Mouse (Mus musculus): ENCODE measurements around the gene Npl. TPM values are rescaled to one million over a fixed set of nuclear protein-coding genes. Genes with fewer than 3 reads are reported as not detected.
"Not testable (repeated sequence)": the region's sequence is repeated elsewhere in the genome, so short reads cannot be mapped to it uniquely, and the experiment has no call there.

Npl gene
- total RNA-seq, 2 experiments from 2014 or later, result 1.7 to 5.9 TPM

DNA sequence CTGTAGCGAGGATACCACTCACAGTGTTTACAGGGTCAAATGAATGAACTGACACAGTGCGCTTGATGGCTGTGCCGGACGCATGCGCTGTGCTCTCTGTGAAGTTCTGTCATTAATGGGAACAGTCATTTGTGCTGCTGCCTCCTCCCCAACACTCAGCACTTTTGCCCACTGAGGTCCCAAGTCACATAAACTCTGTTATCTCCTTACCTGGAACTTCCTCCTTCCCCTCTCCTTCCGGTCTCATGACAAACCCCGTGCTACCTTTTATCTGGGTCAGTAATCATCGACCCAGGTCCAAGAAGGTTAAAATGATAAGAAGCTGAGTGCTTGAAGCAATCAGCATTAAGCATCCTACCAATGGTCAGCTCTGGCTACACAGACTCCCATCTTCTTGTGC lies 2.3 kb downstream of the Npl start:
- ATAC-seq (replicated peaks; ENCODE audit: low FRiP score, poor library complexity, severe bottlenecking), result no peak

DNA sequence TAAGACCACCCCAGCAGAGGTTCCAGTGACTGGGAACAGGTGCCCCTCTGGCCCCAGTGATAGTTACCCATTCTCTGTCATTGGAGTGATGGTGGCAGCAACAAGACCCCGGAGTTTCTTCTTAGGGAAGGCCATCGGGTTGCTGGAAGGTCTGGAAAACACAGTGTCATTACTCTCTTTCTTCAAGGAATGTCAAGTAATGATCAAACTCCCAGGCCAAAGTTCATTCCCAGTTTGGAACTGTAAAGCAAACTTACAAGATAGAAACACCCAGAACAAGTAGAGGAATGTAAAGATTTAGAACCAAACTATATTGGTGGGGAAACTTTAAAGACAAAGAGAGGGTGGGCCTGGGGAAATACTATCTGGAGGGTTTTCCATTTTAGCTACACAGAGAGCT lies 4.6 kb downstream of the Npl start:
- no peak for ATAC-seq (replicated peaks; ENCODE audit: low FRiP score, poor library complexity, severe bottlenecking)

DNA sequence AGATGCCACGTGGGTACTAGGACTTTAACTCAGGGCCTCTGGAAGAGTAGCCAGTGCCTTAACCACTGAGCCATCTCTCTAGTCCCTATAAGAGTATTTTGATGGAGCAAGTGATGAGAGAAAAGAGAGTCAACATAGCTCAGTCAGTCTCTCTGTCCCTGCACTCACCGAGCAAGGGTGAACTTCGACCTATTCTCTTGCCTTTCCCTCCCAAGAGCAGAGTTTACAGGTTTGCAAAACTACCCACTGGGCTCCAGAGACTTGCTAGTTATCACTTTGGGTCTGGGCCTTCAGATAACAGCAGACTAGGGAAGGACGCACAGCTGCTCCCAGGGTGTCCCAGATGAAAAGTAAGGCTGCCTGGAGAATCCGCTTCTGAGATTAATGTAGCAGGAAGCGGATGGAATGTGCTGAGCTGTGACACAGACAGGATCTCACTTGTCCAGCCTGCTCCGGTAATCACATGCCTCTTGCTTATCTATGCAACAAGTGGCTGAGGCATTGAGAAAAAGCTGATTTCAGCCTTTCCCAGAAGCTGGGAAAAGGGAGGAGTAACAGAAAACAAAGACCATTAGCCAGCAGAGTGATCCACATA lies 7.0 kb downstream of the Npl start:
- ATAC-seq (replicated peaks; ENCODE audit: low FRiP score, poor library complexity, severe bottlenecking), result no peak

DNA sequence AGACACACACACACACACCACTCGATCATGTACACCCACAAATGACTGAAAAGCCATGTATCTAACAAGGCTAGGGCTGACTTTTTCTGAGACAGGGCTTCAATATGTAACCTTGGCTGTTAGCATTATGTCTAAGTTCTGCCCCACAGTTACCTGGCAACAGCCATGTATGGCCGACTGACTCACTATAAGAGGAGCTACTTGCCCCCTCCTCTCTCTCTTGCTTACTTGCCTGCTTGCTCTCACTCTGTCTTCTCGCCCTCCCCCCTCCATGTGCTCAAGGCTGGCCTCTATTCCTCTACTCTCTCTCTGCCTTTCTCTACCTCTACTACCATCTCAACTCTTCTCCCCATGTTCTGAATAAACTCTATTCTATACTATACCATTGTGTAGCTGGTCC lies 9.1 kb downstream of the Npl start:
- no peak for ATAC-seq (replicated peaks; ENCODE audit: low FRiP score, poor library complexity, severe bottlenecking)

DNA sequence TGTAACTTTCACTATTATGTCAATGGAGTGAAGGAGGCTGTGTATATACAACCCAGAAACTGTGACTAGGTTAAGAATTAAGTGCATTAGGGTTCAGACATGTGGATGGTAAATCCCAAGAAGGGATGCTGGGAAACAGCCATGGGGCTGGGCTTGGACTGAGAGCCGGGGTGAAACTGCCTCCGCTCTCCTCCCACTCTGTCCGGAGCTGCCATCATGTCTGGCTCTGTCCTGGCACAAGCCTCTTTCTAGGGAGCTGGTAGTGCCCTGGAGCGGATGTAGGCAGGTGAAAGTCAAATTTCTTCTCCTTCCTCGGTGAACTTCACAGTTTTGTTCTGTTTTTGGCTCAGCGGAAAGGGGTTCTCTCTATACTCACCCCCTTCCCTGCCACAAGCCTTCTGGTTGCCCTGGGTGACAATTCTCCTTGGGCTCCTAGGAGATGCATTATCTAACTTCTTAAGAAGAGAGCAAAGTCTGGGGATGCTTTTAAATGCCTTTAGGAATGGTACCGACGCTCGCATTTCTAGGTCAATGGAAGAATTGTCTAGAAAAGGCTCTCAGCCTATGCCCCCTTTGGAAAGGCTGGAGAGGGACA lies 10.0 kb downstream of the Npl start:
- ATAC-seq (replicated peaks; ENCODE audit: low FRiP score, poor library complexity, severe bottlenecking), result no peak

DNA sequence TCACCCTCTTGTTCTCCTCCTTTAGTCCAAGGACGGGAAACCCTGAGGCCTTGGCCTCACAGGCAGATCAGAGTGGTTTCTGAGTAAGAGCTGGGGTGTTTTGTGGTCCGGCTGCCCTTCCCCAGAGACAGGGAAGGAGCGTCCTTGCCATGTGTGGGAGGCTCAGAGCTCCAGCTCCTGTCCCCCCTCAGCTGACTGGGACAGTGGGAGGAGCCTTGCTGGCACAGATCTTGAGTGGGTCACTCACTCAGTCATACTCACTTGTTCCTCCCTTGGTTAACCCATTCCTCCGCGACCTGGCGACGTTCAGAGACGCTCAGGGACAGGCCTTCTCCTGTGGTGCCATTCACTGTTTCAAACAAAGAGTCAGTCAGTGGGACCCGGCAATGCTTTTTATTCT lies 14.2 kb downstream of the Npl start:
- ATAC-seq (replicated peaks; ENCODE audit: low FRiP score, poor library complexity, severe bottlenecking), result no peak

DNA sequence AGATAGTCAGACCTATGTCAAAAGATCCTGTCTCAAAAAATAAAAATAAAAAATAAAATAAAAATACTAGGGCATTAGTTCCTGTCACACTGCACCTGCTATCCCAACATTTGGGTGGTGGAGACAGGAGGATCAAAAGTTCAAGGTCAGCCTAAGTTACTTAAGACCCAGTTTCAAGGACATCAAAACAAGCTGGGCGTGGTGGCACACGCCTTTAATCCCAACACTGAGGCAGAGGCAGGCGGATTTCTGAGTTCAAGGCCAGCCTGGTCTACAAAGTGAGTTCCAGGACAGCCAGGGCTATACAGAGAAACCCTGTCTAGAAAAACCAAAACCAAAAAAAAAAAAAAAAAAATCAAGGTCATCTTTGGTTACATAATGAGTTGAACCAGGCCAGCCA lies 16.9 kb downstream of the Npl start:
- not testable (repeated sequence) for ATAC-seq (replicated peaks; ENCODE audit: low FRiP score, poor library complexity, severe bottlenecking)

DNA sequence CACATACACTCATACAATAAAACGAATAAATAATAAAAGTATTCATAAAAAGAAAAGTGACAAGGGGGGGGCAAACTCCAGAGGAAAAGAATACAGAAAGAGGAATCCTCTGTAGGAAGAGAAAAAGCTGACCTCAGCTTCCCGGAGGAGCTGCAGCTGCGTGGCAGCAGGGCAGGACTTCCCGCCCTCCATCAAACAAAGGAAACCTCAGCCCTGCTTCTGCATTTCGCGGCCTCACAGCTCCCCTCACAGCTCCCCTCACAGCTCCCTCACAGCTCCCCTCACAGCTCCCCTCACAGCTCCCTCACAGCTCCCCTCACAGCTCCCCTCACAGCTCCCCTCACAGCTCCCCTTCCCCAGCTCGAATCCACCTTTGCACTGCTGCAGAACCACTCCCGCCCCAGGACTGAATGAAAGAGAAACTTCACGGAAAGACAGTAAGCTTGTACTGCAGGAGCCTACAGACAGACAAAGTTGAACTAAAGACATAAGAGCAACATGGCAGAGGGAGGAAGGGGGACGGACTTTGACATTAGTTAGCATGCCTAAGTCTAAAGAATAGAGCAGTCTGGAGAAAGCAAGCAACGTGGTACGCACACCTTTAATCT lies 17.5 kb downstream of the Npl start:
- ATAC-seq (replicated peaks; ENCODE audit: low FRiP score, poor library complexity, severe bottlenecking), result no peak

DNA sequence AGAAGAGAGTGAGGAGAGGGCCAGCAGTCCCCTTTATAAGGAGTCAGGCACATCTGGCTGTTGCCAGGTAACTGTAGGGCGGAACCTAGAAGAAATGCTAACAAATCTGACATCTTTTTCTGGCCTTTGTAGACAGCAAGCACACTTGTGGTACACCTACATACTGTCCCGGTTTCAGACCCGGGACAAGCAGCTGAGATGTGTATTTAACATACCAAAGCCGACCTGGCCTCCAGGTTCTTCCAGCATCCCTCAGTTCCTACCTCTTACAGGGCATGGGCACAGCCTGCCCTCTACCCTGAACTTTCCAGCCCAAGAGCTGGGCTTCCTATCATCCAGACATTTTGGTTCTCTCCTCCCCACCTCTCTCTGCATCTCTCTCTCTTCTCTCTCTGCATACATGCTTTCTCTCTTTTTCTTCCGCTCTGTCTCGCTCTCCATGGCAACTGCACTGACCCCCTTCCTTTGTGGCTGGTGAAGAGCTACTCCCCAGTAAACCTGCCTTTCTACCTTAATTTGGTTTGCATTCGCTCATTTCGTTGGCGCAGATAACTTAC lies 18.1 kb downstream of the Npl start:
- no peak for ATAC-seq (replicated peaks; ENCODE audit: low FRiP score, poor library complexity, severe bottlenecking)

DNA sequence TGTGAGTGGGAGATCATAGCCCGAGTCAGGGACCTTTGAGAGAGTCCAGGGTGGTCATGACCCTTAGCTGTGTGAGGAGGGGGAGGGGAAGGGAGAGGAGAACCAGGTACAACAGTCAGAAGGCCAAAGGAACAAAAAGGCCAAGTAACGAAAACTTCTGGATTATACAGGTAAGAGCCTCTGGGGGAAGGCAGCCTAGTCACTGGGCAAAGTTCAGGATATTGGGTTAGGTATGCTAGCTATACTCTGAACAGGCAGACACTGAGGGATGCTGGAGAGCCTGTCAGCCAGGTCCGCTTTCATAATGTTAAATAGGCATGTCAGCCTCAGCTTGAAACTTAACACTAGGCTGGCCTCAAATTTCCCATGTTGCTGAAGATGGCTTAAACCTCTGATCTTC lies 27.7 kb downstream of the Npl start:
- no peak for ATAC-seq (replicated peaks; ENCODE audit: low FRiP score, poor library complexity, severe bottlenecking)

DNA sequence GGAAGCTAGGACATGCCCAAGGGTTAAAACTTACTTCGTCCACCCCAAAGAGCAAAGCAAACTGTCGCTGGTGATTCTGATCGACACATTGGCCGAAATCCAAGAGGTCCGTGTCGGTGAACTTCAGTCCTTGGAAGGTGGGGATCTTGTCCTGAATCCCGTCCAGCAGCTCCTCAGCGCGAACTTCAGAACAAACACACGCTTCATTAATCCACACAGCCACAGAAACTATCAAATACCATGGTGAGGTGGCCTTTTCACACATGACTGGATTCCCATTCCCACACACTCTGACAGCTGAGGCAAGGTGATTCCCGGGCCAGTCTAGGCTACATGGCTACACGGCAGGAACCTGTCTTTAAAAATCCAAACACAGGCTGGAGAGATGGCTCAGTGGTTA lies 34.5 kb downstream of the Npl start:
- no peak for ATAC-seq (replicated peaks; ENCODE audit: low FRiP score, poor library complexity, severe bottlenecking)

DNA sequence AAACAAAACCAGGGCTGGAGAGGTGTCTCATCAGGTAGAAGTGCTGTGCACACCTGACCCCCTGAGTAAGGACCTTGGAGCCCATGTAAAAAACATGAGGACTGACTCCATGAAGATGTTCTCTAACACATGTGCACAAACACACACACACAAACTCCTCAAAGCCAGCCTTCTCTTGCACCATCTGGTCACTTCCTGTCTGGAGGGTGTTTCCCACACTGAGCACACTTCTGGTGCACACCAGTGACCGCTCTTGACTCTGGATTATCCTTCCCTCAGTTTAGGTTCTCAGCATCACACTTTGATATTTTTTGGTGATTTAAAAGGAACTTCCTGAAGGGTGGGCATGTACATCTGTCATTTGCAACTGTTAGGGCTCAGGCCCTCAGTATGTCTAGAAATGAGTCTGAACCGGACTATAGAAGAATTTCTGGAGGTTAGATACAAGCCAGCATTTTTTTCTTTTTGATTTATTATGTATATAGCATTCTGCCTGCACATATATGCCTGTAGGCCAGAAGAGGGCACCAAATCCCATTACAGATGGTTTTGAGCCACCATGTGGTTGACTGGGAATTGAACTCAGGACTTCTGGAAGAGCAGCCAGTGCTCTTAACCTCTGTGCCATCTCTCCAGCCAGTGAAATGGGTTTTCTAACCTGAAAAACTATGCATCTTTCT lies 39.4 kb downstream of the Npl start:
- ATAC-seq (replicated peaks; ENCODE audit: low FRiP score, poor library complexity, severe bottlenecking), result no peak

DNA sequence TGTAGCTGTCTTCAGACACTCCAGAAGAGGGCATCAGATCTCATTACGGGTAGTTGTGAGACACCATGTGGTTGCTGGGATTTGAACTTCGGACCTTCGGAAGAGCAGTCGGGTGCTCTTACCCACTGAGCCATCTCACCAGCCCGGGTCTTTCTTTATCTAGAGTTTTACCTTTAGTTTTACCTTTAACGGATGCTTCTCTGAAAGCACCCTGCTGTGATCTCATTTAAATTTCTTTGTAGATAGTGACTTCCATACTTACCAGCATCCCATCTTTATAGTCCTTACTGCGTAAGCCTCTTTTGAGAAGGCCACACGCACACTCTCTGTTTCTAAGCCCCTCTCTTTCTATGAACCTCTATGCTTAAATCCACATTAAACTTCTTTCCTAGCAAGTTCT lies 40.3 kb downstream of the Npl start:
- ATAC-seq (replicated peaks; ENCODE audit: low FRiP score, poor library complexity, severe bottlenecking), result not testable (repeated sequence)

DNA sequence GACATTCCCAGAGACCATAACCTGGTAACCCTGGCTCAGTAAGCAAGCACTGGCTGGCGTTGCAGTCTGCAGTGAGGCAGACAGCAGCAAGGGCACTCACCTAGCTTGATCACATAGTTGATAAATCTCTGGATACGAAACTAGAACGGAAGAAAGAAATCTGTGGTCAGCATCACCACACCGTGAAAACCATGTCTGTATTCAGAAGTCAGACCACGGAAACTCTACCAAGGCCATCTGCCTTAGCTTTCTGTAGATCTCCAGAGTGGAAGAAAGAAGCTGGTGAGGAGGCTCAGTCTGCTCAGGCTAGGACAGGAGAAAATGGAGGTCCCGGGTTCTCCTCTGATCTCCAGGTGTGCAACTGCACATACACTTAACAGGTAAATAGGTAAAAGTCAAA lies 40.8 kb downstream of the Npl start:
- ATAC-seq (replicated peaks; ENCODE audit: low FRiP score, poor library complexity, severe bottlenecking), result no peak

DNA sequence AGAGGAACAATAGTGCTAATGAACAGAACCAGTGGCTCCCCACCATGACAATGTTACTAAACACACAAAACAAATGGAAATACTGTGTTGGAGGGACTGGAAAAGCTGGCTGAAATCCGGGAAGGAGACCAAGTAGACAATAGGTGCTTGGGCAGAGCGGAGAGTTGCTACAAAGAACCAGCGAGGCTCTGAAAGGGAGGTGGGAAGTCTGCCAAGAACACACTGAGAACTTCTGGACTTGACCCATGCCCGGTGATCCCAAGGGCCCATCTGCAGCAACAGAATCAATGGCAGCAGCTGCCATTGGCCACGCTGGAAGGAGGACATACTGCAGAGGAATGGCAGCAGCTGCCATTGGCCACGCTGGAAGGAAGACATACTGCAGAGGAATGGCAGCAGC lies 43.6 kb downstream of the Npl start:
- ATAC-seq (replicated peaks; ENCODE audit: low FRiP score, poor library complexity, severe bottlenecking), result no peak

DNA sequence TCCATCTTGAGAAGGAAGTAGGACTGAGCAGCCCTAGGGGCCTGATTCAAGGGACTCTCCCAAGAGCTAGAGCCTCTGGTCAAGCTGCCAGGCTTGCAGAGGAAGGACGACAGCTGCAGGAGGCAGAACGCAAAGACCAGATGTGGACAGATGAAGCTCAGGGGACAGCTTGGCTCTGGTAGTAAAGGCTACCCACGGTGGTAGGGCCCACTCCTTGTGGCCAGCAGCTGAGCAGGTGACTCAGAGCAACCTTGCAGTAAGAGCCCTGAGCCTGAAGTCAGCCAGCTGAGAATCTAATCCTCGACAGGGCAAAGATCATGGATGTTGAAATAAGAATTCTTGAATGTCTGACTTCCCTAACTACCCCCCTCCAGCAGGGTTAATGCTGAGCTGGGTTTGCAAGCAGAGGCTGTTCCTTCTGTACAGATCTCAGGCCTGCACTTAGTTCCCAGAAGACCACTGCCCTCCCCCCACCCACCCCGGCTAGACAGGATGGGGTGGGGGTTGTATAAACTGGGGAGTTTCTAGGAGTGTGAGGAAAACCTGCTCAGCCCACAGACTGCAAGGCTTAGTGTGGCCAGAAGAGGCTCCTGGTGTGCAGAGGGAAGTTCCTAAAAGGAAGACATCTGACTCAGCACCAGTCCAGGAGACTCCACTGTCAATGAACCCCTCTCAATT lies 48.1 kb downstream of the Npl start:
- ATAC-seq (replicated peaks; ENCODE audit: low FRiP score, poor library complexity, severe bottlenecking), result no peak

DNA sequence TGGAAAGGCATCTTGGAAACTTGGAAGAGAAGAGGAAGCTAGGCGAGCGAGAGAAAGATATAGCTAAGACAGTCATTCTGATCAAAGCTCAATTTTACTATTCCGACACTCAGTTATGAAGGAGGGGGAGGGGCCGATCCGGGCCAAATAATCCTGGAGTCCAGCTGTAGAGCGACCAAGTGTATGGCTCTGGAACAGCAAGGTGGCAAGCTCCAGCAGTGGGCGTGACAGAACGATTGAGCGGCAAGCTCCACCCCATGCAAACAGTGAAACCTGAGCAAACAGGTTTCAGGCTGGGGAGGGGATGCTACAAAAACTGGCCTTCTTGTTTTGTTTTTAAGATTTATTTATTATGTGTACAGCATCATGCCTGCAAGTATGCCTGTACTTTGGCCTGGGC lies 49.8 kb downstream of the Npl start:
- ATAC-seq (replicated peaks; ENCODE audit: low FRiP score, poor library complexity, severe bottlenecking), result no peak

DNA sequence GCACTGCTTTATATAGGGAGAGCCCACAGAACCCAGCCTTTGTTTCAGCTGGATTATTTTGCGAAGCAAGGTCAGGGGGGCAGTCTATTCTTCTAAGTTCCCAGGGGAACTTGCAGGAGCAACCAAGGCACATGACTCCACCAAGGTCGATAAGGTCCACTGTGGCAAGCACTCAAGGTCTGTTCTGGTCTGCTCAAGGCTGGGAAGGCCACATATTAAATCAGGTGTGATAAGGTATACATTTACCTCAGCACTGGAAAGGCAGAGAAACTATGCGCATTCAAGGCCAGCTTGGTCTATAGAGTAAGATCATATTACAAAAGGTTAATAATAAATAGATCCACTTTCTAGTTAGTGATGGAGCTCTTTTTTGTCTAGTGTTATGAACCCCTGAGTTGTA lies 53.8 kb downstream of the Npl start:
- no peak for ATAC-seq (replicated peaks; ENCODE audit: low FRiP score, poor library complexity, severe bottlenecking)

DNA sequence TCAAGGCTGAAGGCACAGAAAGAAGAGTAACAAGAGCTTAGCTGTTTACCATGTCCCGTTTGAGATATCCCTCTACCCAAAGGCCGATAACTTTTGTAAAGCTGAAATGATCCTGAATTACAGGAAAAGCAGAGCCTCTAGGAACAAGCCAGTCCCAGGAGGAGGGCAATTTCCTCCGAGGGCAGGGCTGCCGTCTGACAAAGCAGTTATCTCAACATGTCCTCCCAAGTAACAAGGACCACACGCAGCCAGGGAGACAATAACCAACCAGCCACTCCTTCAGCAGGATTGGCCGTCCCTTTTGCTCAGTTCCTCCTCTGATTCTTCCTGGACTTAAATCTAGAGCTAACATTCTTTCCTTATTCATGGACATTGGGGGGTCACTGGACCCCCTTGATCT lies 55.9 kb downstream of the Npl start:
- ATAC-seq (replicated peaks; ENCODE audit: low FRiP score, poor library complexity, severe bottlenecking), result no peak

DNA sequence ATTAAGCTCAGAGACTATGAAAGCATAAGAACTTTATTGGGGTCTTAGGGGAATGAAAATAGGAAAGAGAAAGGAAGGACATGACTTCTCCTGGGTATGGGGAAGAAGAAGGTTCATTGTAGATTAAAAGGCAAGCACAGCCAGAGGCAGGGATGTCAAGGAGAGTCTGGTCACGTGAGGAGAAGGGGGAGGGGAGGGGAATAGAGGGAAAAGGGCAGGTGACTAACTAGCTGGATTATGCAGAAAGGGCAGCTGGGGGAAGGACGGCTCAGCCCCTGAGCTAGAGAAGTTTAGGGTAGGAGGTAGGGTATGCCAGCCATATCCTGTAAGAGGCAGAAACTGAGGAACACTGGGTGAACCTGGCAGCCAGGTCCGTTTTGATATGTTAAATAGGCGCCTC lies 56.5 kb downstream of the Npl start:
- no peak for ATAC-seq (replicated peaks; ENCODE audit: low FRiP score, poor library complexity, severe bottlenecking)

All from erythroid progenitor cell, adult 5-6 weeks (primary cell).